Mouse (Mus musculus) megakaryocyte, embryonic 14.5 days (primary cell): ENCODE data around the gene Defb25.

ENCODE experiments used
- FLI1 ChIP-seq: IDR thresholded peaks from 2 replicates; pipeline ENCODE4 v1.6.1; 2012; ENCODE audit warnings: low read length, inconsistent platforms, mixed read lengths
- GATA1 ChIP-seq: IDR thresholded peaks from 3 replicates; pipeline ENCODE4 v1.6.1; 2012; ENCODE audit warnings: mixed read lengths, low read length, inconsistent platforms, borderline replicate concordance

GRCm38 (mm10) chr2:152634311-152634710 lies 11.5 kb upstream of the Defb25 start:
- TF ChIP-seq GATA1 (no peak), FLI1 (no peak)
